Mouse (Mus musculus): ENCODE data around the gene Crtc3. TPM values are rescaled to one million over a fixed set of nuclear protein-coding genes. Genes with fewer than 3 reads are reported as not detected.

The Crtc3 gene
- polyA plus RNA-seq, 1 experiment from 2014 or later: 16.9 TPM

GRCm38 (mm10) chr7:80554180-80555021, 134.3 kb downstream of the Crtc3 start:
- Histone ChIP-seq H3K4me3 (no peak overlapping the region), H3K27ac (peak overlapping the region; percentile 81), H3K36me3 (no peaks in the 10 kb centered on the region), H3K4me2 (no peak overlapping the region), H3K9ac (no peak overlapping the region), H3K4me1 (replicated peaks) (peaks cover 33% of the 10 kb centered on the region), H3K27me3 (no peaks in the 10 kb centered on the region), H3K9me3 (replicated peaks) (no peaks in the 10 kb centered on the region)
- WGBS: 38% methylated on average over 22 of the region's 22 CpGs
- ATAC-seq (replicated peaks; ENCODE audit: insufficient number of reproducible peaks, insufficient read depth, low FRiP score, low read depth): peak; percentile 59

GRCm38 (mm10) chr7:80548513-80549260, 140.0 kb downstream of the Crtc3 start:
- Histone ChIP-seq H3K36me3 (no peaks in the 10 kb centered on the region), H3K4me3 (no peak overlapping the region), H3K9me3 (replicated peaks) (no peaks in the 10 kb centered on the region), H3K27me3 (no peaks in the 10 kb centered on the region), H3K9ac (no peak overlapping the region), H3K4me2 (no peak overlapping the region), H3K27ac (no peak overlapping the region), H3K4me1 (replicated peaks) (no peaks in the 10 kb centered on the region)
- no peak for ATAC-seq (replicated peaks; ENCODE audit: insufficient number of reproducible peaks, insufficient read depth, low FRiP score, low read depth)
- whole genome bisulfite sequencing: 79% methylated on average over 7 of the region's 7 CpGs

- no peaks in the 10 kb centered on the region for H3K36me3 ChIP-seq
- H3K4me1 ChIP-seq (replicated peaks): no peaks in the 10 kb centered on the region
- no peaks in the 10 kb centered on the region for H3K27me3 ChIP-seq
- H3K27ac ChIP-seq: no peak overlapping the region
- H3K9me3 ChIP-seq (replicated peaks): no peaks in the 10 kb centered on the region
- no peak overlapping the region for H3K4me3 ChIP-seq
- no peak overlapping the region for H3K4me2 ChIP-seq
- ATAC-seq (replicated peaks; ENCODE audit: insufficient number of reproducible peaks, insufficient read depth, low FRiP score, low read depth): no peak
- 69% methylated on average over 7 of the region's 7 CpGs for WGBS
- H3K9ac ChIP-seq: no peak overlapping the region
These were observed 146.4 kb downstream of the Crtc3 start for GRCm38 (mm10) chr7:80542139-80542831.

GRCm38 (mm10) chr7:80539581-80539980, 149.1 kb downstream of the Crtc3 start:
- no peak for ATAC-seq (replicated peaks; ENCODE audit: insufficient number of reproducible peaks, insufficient read depth, low FRiP score, low read depth)
- H3K4me2 ChIP-seq: no peak overlapping the region
- no peaks in the 10 kb centered on the region for H3K36me3 ChIP-seq
- WGBS: 61% methylated on average over 5 of the region's 5 CpGs
- H3K4me1 ChIP-seq (replicated peaks): no peaks in the 10 kb centered on the region
- no peaks in the 10 kb centered on the region for H3K27me3 ChIP-seq
- H3K27ac ChIP-seq: no peak overlapping the region
- H3K9ac ChIP-seq: no peak overlapping the region
- no peak overlapping the region for H3K4me3 ChIP-seq
- H3K9me3 ChIP-seq (replicated peaks): no peaks in the 10 kb centered on the region

Other genes starting within 250 kb of the Crtc3 start
- 13.0 and 15.3 TPM in 2 replicates for gene Blm, start 153.8 kb downstream of the Crtc3 start, polyA plus RNA-seq (2015; fragmentation: Nextera tagmentation; extraction: Ambion mirVana)
- 35.6 and 49.4 TPM in 2 replicates for gene Iqgap1, start 137.1 kb upstream of the Crtc3 start, polyA plus RNA-seq (2015; fragmentation: Nextera tagmentation; extraction: Ambion mirVana)
- 1.8 and 2.0 TPM in 2 replicates for gene Zscan2, start 172.0 kb upstream of the Crtc3 start, polyA plus RNA-seq (2015; fragmentation: Nextera tagmentation; extraction: Ambion mirVana)
- 16.3 and 20.9 TPM in 2 replicates for gene Wdr73, start 212.4 kb upstream of the Crtc3 start, polyA plus RNA-seq (2015; fragmentation: Nextera tagmentation; extraction: Ambion mirVana)
- 4.6 and 4.8 TPM in 2 replicates for gene Nmb, start 216.2 kb upstream of the Crtc3 start, polyA plus RNA-seq (2015; fragmentation: Nextera tagmentation; extraction: Ambion mirVana)